Mouse (Mus musculus): ENCODE results near the gene Gm21974. TPM values are rescaled to one million over a fixed set of nuclear protein-coding genes. Genes with fewer than 3 reads are reported as not detected.

Gene Gm21974
- polyA plus RNA-seq, 1 experiment from 2014 or later = not detected

DNA sequence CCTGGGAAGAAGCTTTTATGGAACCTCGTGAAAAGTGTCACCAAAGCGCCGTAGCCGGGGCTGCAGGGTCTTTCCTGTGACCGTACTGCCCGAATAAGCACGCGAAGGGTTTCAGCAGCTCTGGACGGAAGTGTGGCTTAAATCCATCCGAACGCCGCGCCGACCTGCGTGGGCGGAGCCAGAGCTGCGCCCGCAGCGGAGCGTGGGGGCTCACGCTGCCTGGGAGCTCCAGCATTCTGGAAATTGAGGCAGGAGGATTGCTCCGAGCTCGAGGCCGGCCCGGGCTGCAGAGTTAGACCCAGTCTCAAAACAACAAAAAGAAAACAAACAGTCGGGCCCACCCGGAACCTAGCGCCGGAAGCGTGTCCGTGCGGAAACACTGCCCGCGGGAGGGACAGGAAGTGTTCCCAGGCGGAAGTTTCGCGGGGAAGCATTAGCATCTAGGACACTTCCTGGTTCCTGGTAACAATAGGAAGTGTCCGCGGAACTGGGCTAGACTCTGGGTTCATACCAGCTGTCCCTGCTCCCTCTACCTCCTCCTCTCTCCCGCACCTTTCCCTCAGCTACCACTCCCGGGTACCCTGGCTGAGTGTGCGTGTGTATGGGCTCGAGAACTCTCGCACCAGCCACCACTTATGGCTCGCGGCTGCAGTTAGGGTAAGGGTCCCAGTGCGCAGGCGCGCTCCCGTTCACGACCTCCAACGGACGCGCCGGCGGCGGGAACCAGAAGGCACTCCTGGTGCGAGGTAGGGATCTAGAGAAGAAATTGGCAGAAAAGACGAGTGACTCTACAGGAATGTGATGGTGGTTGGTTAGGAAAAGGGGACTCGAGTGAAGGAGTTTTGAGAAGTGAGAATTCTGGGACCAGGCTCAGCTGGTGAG, 18.5 kb downstream of the Gm21974 start, which contains the start of gene Zfp668:
Zfp668 (minus strand) TSS at position 362 of the 882 bp plus-strand sequence.
- ATAC-seq (ENCODE audit: low read depth) = peak; percentile 76
- peak within 1 kb of the TSS; percentile 87 for H3K4me2 ChIP-seq
- H3K27ac ChIP-seq = peak within 1 kb of the TSS; percentile 96
- peak within 1 kb of the TSS; percentile 98 for H3K9ac ChIP-seq
- under 1% methylated on average over 60 of the region's 60 CpGs for WGBS (ENCODE audit: insufficient replicate concordance)
- peaks cover 37% of the 10 kb centered on the region for H3K9me3 ChIP-seq (replicated peaks)
- H3K4me3 ChIP-seq (replicated peaks) = peak within 1 kb of the TSS; percentile 93
- DNase-seq = peak; percentile 84
- no peaks in the 10 kb centered on the region for H3K27me3 ChIP-seq
- peaks cover 54% of the 10 kb centered on the region for H3K36me3 ChIP-seq
- peaks cover 40% of the 10 kb centered on the region for H3K4me1 ChIP-seq (replicated peaks)

DNA sequence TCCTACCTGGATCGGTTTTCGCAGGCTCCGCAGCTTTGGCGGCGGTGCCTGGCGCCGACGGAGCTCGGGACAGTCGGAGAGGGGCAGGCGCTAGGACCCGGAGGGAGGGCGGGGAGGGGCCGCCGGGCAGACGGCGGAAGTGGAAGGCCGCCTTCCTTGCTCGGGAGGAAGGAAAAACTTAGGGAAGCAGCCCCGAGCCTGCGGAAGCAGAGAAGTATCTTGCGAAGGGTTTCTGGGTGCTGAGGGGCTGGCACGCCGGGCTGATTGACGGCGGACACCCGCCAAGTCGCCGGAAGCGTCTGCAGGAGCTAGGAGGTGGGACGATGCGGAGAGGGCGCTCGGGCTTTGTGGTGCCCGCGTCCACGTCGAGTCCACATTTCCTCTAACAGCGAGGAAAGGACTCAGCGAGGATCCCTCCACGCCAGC, 19.2 kb downstream of the Gm21974 start, which contains the start of gene Zfp646:
Zfp646 (plus strand) TSS at position 181 of the 426 bp plus-strand sequence.
- Histone ChIP-seq H3K9ac (peak within 1 kb of the TSS; percentile 98), H3K27me3 (no peaks in the 10 kb centered on the region), H3K4me2 (peak within 1 kb of the TSS; percentile 87), H3K9me3 (replicated peaks) (peaks cover 30% of the 10 kb centered on the region), H3K4me3 (replicated peaks) (peak within 1 kb of the TSS; percentile 93), H3K27ac (peak within 1 kb of the TSS; percentile 96), H3K4me1 (replicated peaks) (peaks cover 42% of the 10 kb centered on the region), H3K36me3 (peaks cover 54% of the 10 kb centered on the region)
- ATAC-seq (ENCODE audit: low read depth) (peak; percentile 81), DNase-seq (peak; percentile 74)
- under 1% methylated on average over 41 of the region's 41 CpGs for WGBS (ENCODE audit: insufficient replicate concordance)

DNA sequence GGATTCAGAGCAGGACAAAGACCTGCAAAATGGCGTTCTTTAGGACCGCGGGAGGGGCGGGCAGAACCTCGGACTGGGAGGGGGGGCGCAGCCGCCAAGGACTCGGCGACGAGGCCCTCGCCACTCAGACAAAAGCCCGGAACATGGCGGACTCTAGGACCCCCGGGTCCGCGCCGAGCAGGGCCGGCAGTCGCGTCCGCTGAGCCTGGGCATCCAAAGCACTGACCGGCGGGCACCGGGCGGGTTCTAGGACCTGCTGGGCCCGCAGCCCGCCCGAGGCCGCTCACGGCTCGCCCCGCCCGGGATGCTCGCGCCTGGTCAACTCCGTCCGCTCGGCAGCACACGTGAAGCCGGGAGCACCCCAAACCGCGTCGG, 19.6 kb downstream of the Gm21974 start:
- Histone ChIP-seq H3K27me3 (no peaks in the 10 kb centered on the region), H3K27ac (peak overlapping the region; percentile 96), H3K4me2 (peak overlapping the region; percentile 87), H3K36me3 (peaks cover 52% of the 10 kb centered on the region), H3K9me3 (replicated peaks) (peaks cover 26% of the 10 kb centered on the region), H3K9ac (peak overlapping the region; percentile 98), H3K4me1 (replicated peaks) (peaks cover 44% of the 10 kb centered on the region), H3K4me3 (replicated peaks) (peak overlapping the region; percentile 93)
- ATAC-seq (ENCODE audit: low read depth) (peak; percentile 74), DNase-seq (peak; percentile 81)
- WGBS (ENCODE audit: insufficient replicate concordance) = 2% methylated on average over 43 of the region's 43 CpGs

DNA sequence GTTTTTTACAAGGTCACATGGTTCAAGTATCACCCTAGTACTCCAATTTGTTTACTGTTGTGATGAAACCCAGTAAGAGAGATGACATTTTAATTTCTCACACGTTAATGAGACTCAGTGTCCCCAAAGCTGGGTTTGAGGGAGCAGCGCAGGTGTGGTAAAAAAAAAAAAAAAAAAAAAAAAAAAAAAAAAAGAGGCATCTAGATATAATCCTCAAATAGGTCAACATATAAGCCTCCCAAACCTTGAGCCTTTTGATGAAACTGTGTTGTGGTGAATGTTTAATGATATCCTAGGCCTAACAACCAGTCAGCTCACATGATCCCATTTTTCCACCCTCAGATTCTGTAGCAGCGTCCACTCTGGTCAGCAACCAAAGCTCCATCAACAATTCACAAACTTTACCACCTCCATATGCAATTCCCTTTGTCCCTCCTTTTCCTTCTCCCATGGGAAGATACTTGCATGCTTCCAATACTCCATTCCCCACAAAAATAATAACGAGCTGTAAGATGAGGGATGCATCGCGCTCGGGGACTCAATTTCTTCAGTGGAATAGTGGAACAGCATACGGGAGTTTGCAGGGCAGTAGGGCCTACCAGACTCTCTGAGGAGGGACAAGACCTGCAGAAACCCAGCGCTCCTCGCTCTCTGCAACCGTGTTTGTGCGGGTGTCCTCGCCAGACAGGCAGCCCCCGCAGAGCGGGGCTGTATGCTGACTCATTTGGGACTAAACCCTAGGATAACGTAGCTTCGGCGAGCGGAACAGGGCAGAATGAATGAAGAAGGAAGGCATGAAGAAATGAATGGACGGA, 20.2 kb downstream of the Gm21974 start:
- peak; percentile 21 for ATAC-seq (ENCODE audit: low read depth)

DNA sequence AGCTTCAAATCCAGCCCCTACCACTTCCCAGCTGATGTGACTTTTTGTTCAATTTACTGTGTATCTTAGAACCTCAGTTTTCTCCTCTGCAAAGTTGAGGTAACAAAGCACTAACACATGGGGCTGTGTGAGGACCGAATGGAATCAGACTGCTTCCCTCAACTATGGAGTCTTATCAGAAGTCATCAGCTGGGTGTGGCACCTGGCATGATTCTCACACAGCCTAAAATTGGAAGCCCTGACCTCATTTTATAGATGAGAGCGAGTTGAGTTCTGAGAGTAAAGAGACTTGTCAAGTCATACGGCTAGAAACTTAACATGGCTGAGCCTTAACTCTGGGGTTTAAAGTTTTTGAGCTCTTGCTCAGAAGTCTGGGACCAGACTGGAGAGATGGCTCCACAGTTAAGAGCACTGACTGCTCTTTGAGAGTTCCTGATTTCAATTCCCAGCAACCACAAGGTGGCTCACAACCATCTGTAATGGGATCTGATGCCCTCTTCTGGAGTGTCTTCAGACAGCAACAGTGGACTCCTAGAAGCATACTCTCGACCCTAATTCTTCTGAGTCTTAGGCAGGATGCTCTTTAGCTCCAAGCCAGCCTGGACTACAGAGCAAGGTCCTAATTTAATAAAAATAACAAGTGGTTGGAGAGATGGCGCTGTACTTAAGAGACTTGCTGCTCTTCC, 25.0 kb downstream of the Gm21974 start:
- 58% methylated on average over 5 of the region's 5 CpGs for WGBS (ENCODE audit: insufficient replicate concordance)
- Histone ChIP-seq H3K4me1 (replicated peaks) (peaks cover 48% of the 10 kb centered on the region), H3K36me3 (peaks cover 60% of the 10 kb centered on the region), H3K9me3 (replicated peaks) (no peaks in the 10 kb centered on the region), H3K9ac (no peak overlapping the region), H3K27me3 (no peaks in the 10 kb centered on the region), H3K27ac (no peak overlapping the region), H3K4me3 (replicated peaks) (no peak overlapping the region), H3K4me2 (no peak overlapping the region)
- DNase-seq (no peak), ATAC-seq (ENCODE audit: low read depth) (no peak)

More for the DNA sequence above, 20.2 kb downstream of the Gm21974 start:
- WGBS (ENCODE audit: insufficient replicate concordance) = 4% methylated on average over 20 of the region's 20 CpGs
- Histone ChIP-seq H3K36me3 (peaks cover 51% of the 10 kb centered on the region), H3K9me3 (replicated peaks) (peaks cover 20% of the 10 kb centered on the region), H3K27ac (peak overlapping the region; percentile 96), H3K4me1 (replicated peaks) (peaks cover 50% of the 10 kb centered on the region), H3K4me2 (peak overlapping the region; percentile 87), H3K9ac (peak overlapping the region; percentile 98), H3K4me3 (replicated peaks) (peak overlapping the region; percentile 93), H3K27me3 (no peaks in the 10 kb centered on the region)
- no peak for DNase-seq

DNA sequence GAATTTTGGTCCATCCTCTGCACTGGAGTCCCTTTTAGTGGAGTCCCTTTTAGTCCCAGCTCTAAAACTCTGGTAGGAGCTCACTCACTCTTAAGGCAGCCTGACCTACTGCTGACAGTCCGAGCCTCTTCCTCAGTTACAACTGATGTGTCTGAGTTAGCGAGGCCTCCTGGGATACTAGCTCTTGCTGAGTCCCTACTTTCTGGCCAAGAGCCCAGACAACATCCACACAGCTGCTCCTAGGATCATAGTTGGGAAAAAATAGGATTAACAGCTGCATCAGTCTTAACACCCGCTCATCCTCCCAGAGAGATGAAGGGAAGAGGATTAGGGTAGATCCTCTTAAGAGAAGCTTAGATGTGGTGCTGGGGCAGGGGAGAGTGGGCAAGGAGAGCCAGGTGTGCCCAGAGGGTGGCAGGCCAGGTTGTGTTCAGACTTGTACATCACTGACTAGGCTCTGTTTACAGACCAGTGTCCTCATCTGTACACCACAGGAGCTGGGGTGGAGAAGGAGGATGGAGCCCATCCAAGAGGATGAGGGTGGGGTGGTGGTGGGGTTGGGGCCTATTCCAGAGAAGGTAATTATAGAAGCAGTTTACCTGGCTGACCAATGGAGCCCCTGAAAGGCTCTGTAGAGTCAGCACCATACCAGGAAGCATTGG, 26.0 kb downstream of the Gm21974 start:
- 76% methylated on average over 3 of the region's 3 CpGs for WGBS (ENCODE audit: insufficient replicate concordance)
- H3K27ac ChIP-seq = no peak overlapping the region

DNA sequence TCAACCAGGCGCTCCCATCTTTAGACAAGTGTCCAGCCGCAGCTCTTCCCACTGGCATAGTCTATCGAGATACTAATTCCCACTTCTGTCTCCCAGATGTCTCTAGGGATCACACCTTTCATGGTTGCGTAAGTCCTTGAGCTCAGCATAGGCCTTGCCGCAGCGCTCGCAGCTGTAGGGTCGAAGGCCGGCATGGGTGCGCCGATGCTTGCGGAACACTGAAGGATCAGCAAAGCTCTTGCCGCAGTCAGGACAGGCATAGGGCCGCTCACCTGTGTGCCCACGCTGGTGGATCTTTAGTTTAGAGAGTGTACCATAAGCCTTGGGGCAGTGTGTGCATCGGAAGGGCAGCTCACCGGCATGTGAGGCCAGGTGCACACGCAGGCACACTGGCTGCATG, 27.6 kb downstream of the Gm21974 start:
- peaks cover 62% of the 10 kb centered on the region for H3K36me3 ChIP-seq
- peaks cover 24% of the 10 kb centered on the region for H3K4me1 ChIP-seq (replicated peaks)
- H3K27me3 ChIP-seq = no peaks in the 10 kb centered on the region
- H3K9me3 ChIP-seq (replicated peaks) = no peaks in the 10 kb centered on the region
- DNase-seq = no peak
- H3K4me3 ChIP-seq (replicated peaks) = no peak overlapping the region
- H3K9ac ChIP-seq = no peak overlapping the region
- no peak overlapping the region for H3K27ac ChIP-seq
- H3K4me2 ChIP-seq = no peak overlapping the region
- no peak for ATAC-seq (ENCODE audit: low read depth)
- WGBS (ENCODE audit: insufficient replicate concordance) = 94% methylated on average over 18 of the region's 18 CpGs

More for the DNA sequence above, 26.0 kb downstream of the Gm21974 start:
- H3K27me3 ChIP-seq = no peaks in the 10 kb centered on the region
- H3K4me3 ChIP-seq (replicated peaks) = no peak overlapping the region
- DNase-seq (no peak), ATAC-seq (ENCODE audit: low read depth) (no peak)
- H3K9me3 ChIP-seq (replicated peaks) = no peaks in the 10 kb centered on the region
- no peak overlapping the region for H3K4me2 ChIP-seq
- H3K36me3 ChIP-seq = peaks cover 68% of the 10 kb centered on the region
- H3K4me1 ChIP-seq (replicated peaks) = peaks cover 38% of the 10 kb centered on the region
- no peak overlapping the region for H3K9ac ChIP-seq

DNA sequence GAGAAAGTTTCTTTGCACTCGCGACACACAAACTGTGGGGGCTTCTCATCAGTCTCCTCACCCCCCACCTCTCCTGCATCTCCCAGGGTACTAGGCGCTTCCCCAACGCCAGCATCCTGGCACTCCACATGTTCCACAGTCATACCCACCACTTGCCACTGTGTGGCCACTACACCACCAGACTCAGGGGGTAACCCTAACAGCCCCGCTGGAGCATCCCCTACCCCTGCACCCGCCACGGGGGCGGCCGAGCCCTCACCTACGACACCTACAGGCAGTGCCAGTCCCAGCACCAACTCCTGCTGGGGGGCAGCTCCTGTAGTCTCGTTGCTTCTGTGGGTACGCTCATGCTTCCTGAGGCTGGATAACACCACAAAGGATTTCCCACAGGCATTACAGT, 28.8 kb downstream of the Gm21974 start:
- Histone ChIP-seq H3K27ac (no peak overlapping the region), H3K4me2 (no peak overlapping the region), H3K27me3 (no peaks in the 10 kb centered on the region), H3K4me3 (replicated peaks) (no peak overlapping the region), H3K4me1 (replicated peaks) (peaks cover 16% of the 10 kb centered on the region), H3K9me3 (replicated peaks) (no peaks in the 10 kb centered on the region), H3K36me3 (peaks cover 56% of the 10 kb centered on the region), H3K9ac (no peak overlapping the region)
- DNase-seq (no peak), ATAC-seq (ENCODE audit: low read depth) (no peak)
- WGBS (ENCODE audit: insufficient replicate concordance) = 84% methylated on average over 12 of the region's 12 CpGs

DNA sequence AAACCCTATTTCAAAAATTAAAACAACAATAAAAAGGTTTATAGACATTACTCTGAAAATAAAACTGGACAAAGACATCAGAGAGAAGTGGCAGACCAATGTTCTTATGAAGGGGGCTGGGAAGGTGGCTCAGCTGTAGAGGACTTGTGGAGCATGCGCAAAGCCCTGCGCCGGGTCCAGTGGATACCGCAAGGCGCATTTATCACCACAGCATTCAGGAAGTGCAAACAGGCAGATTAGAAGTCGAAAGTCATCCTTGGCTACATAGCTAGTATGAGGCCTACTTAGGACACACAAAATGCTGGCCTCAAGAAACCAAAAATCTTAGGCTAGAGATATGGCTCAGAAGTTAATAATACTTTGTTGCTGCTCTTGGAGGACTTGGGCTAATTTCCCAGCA, 37.0 kb downstream of the Gm21974 start:
- peaks cover 8% of the 10 kb centered on the region for H3K4me1 ChIP-seq (replicated peaks)
- peak; percentile 68 for ATAC-seq (ENCODE audit: low read depth)

DNA sequence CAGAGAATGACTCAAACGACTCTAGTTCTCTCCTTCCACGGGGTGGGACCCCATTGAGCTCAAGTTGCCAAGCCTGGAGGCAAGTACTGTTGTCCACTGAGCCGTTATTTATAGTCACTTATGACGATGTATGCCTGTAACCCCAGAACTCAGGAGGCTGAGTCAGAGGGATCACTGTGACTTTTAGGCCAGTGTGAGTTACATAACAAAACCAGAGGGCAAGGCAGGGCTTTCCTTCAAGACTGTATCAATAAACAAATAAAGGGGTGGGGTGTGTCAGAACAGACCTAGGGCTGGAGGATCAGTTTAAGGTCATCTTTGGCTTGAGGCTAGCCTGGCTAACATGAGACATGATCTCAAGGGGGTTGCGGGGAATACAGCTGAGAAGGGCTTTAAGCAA, 44.3 kb downstream of the Gm21974 start:
- no peak overlapping the region for H3K27ac ChIP-seq
- no peaks in the 10 kb centered on the region for H3K27me3 ChIP-seq
- no peak for DNase-seq

More for the DNA sequence above, 37.0 kb downstream of the Gm21974 start:
- H3K4me3 ChIP-seq (replicated peaks) = no peak overlapping the region
- H3K36me3 ChIP-seq = no peaks in the 10 kb centered on the region
- H3K27ac ChIP-seq = no peak overlapping the region
- H3K9me3 ChIP-seq (replicated peaks) = no peaks in the 10 kb centered on the region
- H3K4me2 ChIP-seq = no peak overlapping the region
- DNase-seq = peak; percentile 23
- H3K9ac ChIP-seq = no peak overlapping the region
- H3K27me3 ChIP-seq = no peaks in the 10 kb centered on the region
- 27% methylated on average over 6 of the region's 6 CpGs for WGBS (ENCODE audit: insufficient replicate concordance)

More for the DNA sequence above, 44.3 kb downstream of the Gm21974 start:
- H3K4me1 ChIP-seq (replicated peaks) = peaks cover 19% of the 10 kb centered on the region
- WGBS (ENCODE audit: insufficient replicate concordance) = 64% methylated on average over 5 of the region's 5 CpGs
- no peaks in the 10 kb centered on the region for H3K9me3 ChIP-seq (replicated peaks)
- H3K9ac ChIP-seq = no peak overlapping the region
- no peak for ATAC-seq (ENCODE audit: low read depth)
- H3K4me3 ChIP-seq (replicated peaks) = no peak overlapping the region
- H3K4me2 ChIP-seq = no peak overlapping the region
- H3K36me3 ChIP-seq = peaks cover 23% of the 10 kb centered on the region
